Mouse (Mus musculus) stomach, embryonic 16.5 days (tissue): Measurements from ENCODE around the gene Ankrd44. TPM values are rescaled to one million over a fixed set of nuclear protein-coding genes. Genes with fewer than 3 reads are reported as not detected.

Experiments
- ATAC-seq: fragments of 200-750 bp; cut with Nextera tagmentation; 2 replicates; pipeline ENCODE4 v1.8.0; 2017; ENCODE audit warnings: moderate number of reproducible peaks, moderate TSS enrichment; ENCODE audit not compliant: insufficient read depth, low FRiP score
- H3K27ac ChIP-seq: fragments of 300-500 bp; sonication (generic); 2 replicates; pipeline ENCODE4 v1.5.1; 2014; ENCODE audit warnings: low read length
- H3K27me3 ChIP-seq: fragments of 300-500 bp; sonication (generic); 2 replicates; pipeline ENCODE4 v1.6.1; 2014; ENCODE audit warnings: low read length, control low read depth, mixed read lengths; ENCODE audit not compliant: control insufficient read depth, insufficient read depth
- H3K36me3 ChIP-seq: fragments of 300-500 bp; sonication (generic); 2 replicates; pipeline ENCODE4 v1.6.1; 2014; ENCODE audit warnings: low read length; ENCODE audit not compliant: control insufficient read depth, insufficient read depth
- H3K4me1 ChIP-seq: fragments of 300-500 bp; sonication (generic); 2 replicates; pipeline ENCODE4 v1.6.1; 2014; ENCODE audit warnings: low read length, control low read depth, mixed read lengths; ENCODE audit not compliant: control insufficient read depth, insufficient read depth
- H3K4me2 ChIP-seq: fragments of 300-500 bp; sonication (generic); 2 replicates; pipeline ENCODE4 v1.6.1; 2014; ENCODE audit warnings: low read depth, low read length, mixed read lengths
- H3K4me3 ChIP-seq: fragments of 300-500 bp; sonication (generic); replicated peaks from 2 replicates; pipeline ENCODE4 v1.5.1; 2014; ENCODE audit warnings: mild to moderate bottlenecking, low read length
- H3K9ac ChIP-seq: fragments of 300-500 bp; sonication (generic); 2 replicates; pipeline ENCODE4 v1.6.1; 2014; ENCODE audit warnings: low read length
- H3K9me3 ChIP-seq: fragments of 300-500 bp; sonication (generic); replicated peaks from 2 replicates; pipeline ENCODE4 v1.6.1; 2016; ENCODE audit warnings: low read length, control low read depth; ENCODE audit not compliant: control insufficient read depth
- WGBS: fragments of 180-500 bp; shearing (Covaris S2); extraction: QIAGEN DNeasy Blood & Tissue Kit; methylation state at CpG from one replicate; pipeline ENCODE4 v1.1.7; 2014; 5-methylcytosine and 5-hydroxymethylcytosine counted together
- polyA plus RNA-seq: library from polyadenylated mRNA; unstranded; fragments of >200 nt; fragmentation: Nextera tagmentation; extraction: Ambion mirVana; gene quantifications from 2 replicates; pipeline ENCODE4 v1.2.1, GENCODE M21; 2015

Ankrd44 gene
- polyA plus RNA-seq, 1 experiment from 2014 or later = 14.5 TPM

DNA sequence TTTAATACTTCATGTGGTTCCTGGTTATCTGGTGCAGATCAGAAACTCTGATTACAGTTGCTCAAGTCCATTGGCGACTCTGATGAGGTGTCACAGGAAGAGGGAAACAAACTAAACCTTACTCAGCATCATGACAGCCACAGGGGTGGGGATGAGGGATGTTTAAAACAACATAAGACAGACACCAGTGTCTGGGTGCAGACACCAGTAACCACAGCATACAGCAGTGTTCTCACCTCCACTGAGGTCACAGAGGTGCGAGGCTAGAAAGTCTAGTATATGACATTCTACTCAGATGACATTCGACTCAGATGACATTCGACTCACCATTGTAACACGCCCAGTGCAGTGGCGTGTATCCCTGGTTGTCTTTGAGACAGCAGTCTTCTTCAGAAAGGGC lies 265.5 kb downstream of the Ankrd44 start:
- no peak overlapping the region for H3K9ac ChIP-seq
- no peak overlapping the region for H3K4me2 ChIP-seq
- no peak for ATAC-seq
- H3K4me3 ChIP-seq = no peak overlapping the region
- no peak overlapping the region for H3K27ac ChIP-seq
- H3K27me3 ChIP-seq = no peaks in the 10 kb centered on the region
- H3K9me3 ChIP-seq = no peaks in the 10 kb centered on the region
- no peaks in the 10 kb centered on the region for H3K4me1 ChIP-seq
- WGBS = 83% methylated on average over 6 of the region's 6 CpGs
- H3K36me3 ChIP-seq = no peaks in the 10 kb centered on the region

DNA sequence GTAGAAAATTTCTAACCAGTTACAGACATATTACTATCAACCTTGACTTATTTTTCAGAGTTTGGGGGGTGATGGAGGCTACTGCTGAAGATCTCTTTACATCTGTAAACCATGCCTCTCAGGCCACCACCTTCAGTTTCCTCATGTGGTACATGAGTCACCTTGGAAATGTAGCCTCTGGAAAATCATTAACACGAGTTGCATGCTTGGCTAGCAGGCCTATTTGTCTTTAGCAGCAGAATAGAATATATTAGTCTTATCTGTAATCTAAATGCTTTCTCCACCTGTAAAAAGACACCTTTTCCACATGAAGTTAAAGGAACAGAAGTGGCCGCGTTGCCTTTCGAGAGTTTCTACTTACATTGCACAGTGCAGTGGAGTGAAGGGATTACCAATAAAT lies 267.6 kb downstream of the Ankrd44 start:
- 64% methylated on average over 4 of the region's 4 CpGs for WGBS
- Histone ChIP-seq H3K27ac (no peak overlapping the region; the same call in 1 of the 2 replicates), H3K4me1 (no peaks in the 10 kb centered on the region), H3K36me3 (no peaks in the 10 kb centered on the region), H3K4me3 (no peak overlapping the region), H3K4me2 (no peak overlapping the region), H3K9me3 (no peaks in the 10 kb centered on the region), H3K27me3 (no peaks in the 10 kb centered on the region), H3K9ac (no peak overlapping the region)
- peak; percentile 72; the same call in 1 of the 2 replicates for ATAC-seq

DNA sequence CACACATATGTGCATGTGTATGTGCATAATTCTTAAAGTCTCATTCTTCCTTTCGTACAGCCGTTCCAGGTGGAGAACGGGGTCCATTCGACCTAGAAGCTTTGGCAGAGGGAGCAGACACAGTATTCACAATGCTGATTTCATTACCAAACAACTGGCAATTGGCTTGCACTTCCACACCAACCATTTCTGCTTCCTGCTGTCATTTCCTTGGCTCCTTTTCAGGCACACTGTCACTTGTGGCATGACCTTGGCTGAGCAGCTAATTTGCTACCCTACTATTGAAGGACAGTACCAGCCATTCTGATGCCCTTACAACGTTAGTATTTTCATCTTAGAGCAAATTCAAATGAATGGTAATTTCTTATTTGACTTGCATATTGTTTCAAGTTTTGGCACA lies 277.9 kb downstream of the Ankrd44 start:
- ATAC-seq = no peak
- Histone ChIP-seq H3K9me3 (no peaks in the 10 kb centered on the region), H3K27ac (no peak overlapping the region), H3K9ac (no peak overlapping the region), H3K27me3 (no peaks in the 10 kb centered on the region), H3K4me1 (no peaks in the 10 kb centered on the region), H3K4me3 (no peak overlapping the region), H3K4me2 (no peak overlapping the region), H3K36me3 (no peaks in the 10 kb centered on the region)
- 82% methylated on average over 5 of the region's 5 CpGs for WGBS

DNA sequence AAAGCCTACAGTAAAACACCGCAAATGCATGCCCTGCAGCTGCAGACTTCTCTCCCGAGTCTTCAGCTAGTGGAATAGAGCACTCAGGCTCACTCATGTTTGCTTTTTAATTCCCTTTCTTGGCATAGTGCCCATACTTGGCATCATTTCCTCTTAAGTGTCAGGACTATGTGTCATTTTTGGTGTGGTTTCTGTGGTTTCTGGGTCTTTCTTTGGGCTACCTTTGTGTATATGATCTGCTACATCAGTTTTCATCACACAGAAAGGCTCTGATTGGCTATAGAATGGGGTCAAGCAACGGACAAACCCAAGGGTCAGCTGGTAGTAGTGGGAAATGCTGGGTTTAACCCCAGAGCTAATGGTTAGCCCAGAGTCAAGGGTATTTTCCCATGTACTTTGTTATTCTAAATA lies 278.8 kb downstream of the Ankrd44 start:
- Histone ChIP-seq H3K4me2 (no peak overlapping the region), H3K9ac (no peak overlapping the region), H3K36me3 (no peaks in the 10 kb centered on the region), H3K27me3 (no peaks in the 10 kb centered on the region), H3K9me3 (no peaks in the 10 kb centered on the region), H3K4me3 (no peak overlapping the region), H3K4me1 (no peaks in the 10 kb centered on the region), H3K27ac (no peak overlapping the region)
- no peak for ATAC-seq
- 41% methylated on average over 3 of the region's 3 CpGs for WGBS

DNA sequence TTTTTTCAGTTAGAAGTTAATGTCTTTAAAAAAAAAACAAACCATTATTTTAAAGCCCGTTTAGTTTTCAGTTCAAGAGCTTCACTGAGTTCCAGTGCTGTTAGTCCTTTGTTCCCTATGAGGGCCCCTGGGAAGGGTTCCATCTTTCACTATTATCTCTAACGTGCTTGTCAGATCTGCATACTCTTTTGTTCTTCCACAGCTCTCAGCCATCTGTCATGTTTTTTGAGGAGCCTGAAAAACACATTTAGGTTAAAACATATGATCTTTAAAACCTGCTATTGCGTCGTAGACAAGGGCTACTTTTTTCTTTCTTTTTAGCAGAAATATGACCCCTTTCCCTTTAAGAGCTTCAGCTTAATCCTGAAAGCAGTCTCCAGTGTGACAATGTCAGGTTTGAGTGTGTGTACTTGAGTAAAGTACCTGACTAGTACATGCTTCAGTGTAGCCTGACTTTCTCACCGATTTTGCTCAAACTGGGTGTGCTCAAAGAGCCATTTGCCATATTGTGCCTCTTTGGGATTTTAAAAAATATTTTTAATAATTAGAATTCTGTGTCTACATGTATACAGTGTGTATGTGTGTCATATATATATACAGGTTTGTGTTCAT lies 285.9 kb downstream of the Ankrd44 start:
- Histone ChIP-seq H3K4me2 (no peak overlapping the region), H3K27ac (no peak overlapping the region), H3K27me3 (no peaks in the 10 kb centered on the region), H3K4me1 (no peaks in the 10 kb centered on the region), H3K9me3 (no peaks in the 10 kb centered on the region), H3K36me3 (no peaks in the 10 kb centered on the region), H3K4me3 (no peak overlapping the region), H3K9ac (no peak overlapping the region)
- no peak for ATAC-seq
- WGBS = 28% methylated on average over 5 of the region's 5 CpGs

DNA sequence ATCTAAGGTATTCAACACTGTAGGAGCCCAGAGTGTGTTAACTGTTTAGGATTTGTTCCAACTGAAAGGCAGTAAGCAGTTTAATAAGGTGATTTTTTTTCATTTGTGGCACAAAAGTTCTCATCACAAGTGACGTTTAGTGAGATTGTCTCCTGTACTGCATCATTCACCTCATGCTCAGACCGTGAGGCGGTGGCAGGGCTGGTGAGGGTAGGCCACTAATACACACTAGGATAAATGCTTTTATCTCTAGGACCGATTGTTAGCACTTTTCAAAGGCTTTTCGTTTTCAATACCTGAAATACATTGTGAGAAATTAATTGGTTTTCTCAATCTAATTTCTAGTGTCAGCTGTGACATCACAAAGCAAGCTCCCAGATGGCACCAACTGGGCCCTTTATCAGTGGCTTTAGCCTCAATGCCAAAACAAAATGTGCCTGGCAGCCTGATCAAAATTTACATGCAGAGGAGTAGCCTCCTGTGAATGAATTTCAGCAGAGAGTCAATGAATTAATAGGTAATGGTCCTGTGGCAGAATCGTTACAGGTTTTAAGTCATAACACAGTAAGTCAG lies 286.6 kb downstream of the Ankrd44 start:
- H3K4me3 ChIP-seq = no peak overlapping the region
- no peaks in the 10 kb centered on the region for H3K4me1 ChIP-seq
- no peak overlapping the region for H3K27ac ChIP-seq
- H3K9me3 ChIP-seq = no peaks in the 10 kb centered on the region
- no peak for ATAC-seq
- H3K9ac ChIP-seq = no peak overlapping the region
- WGBS = 69% methylated on average over 6 of the region's 6 CpGs
- H3K4me2 ChIP-seq = no peak overlapping the region
- H3K36me3 ChIP-seq = no peaks in the 10 kb centered on the region
- no peaks in the 10 kb centered on the region for H3K27me3 ChIP-seq

DNA sequence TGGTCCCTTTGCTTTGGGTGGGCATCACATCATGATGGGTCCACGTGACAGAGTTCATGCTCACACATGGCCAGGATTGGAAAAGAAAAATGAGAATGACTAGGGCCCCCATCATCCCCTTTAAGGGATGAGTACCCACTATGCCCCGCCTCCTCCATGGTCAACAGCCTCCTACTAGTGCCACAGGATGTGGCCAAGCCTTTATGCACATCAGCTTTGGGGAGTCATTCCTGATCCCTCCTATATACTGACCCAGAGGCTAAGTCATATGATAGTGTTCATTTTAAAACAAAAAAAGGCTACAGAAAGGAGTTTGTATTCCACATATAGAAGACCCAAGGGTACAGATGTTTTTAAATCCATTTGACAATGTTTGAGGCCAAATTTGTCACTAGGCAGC lies 287.1 kb downstream of the Ankrd44 start:
- WGBS = 87% methylated on average over 2 of the region's 2 CpGs

DNA sequence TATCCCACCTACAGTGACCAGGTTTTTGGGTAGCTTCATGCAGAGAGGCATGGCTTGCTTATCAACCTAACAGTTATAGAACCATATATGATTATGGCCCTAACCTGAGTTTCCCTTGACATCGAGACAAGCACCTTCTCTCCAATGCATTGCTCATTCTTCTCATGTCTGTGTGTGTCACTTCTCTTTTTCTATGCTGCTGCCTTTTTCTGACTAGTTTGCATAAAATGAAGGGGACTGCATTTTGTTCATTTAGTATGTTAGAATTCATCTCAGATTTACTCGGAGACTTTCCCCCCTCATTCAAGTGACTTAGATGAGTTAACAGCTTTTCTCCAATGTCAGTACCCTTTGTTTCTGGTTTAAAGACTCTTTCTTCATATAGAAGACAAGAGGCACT lies 288.8 kb downstream of the Ankrd44 start:
- Histone ChIP-seq H3K36me3 (no peaks in the 10 kb centered on the region), H3K9me3 (no peaks in the 10 kb centered on the region), H3K4me1 (no peaks in the 10 kb centered on the region), H3K27me3 (no peaks in the 10 kb centered on the region), H3K4me2 (no peak overlapping the region), H3K9ac (no peak overlapping the region), H3K27ac (no peak overlapping the region), H3K4me3 (no peak overlapping the region)
- ATAC-seq = no peak
- 86% methylated on average over 2 of the region's 2 CpGs for WGBS

More for the DNA sequence above, 287.1 kb downstream of the Ankrd44 start:
- Histone ChIP-seq H3K4me2 (no peak overlapping the region), H3K27me3 (no peaks in the 10 kb centered on the region), H3K4me3 (no peak overlapping the region), H3K27ac (no peak overlapping the region), H3K9ac (no peak overlapping the region), H3K9me3 (no peaks in the 10 kb centered on the region), H3K36me3 (no peaks in the 10 kb centered on the region), H3K4me1 (no peaks in the 10 kb centered on the region)
- ATAC-seq = no peak

DNA sequence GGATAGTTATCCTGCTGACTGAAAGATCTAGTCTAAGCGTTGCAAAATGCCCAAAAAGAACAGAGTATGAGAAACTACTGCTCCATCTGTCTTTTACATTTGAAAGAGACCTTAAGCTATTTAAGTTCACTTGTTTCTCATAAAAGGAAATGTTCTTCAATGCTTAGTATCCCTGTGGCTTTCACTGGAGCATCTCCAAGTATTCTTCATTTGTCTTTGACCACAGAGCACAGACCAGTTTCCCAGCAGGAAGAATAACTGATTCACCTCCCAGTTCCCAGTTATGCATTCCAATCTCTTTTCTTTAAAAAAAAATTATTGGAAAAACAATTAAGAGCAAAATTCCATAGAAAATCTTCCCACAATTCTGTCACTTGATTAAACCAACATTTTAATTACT lies 297.1 kb downstream of the Ankrd44 start:
- Histone ChIP-seq H3K4me1 (no peaks in the 10 kb centered on the region), H3K9me3 (no peaks in the 10 kb centered on the region), H3K9ac (no peak overlapping the region), H3K4me3 (no peak overlapping the region), H3K27me3 (no peaks in the 10 kb centered on the region), H3K36me3 (no peaks in the 10 kb centered on the region), H3K27ac (no peak overlapping the region), H3K4me2 (no peak overlapping the region)
- WGBS = 63% methylated on average over 1 of the region's 1 CpGs
- no peak for ATAC-seq
